Mouse (Mus musculus) MEL (cell line): Measurements from ENCODE around the gene Obp2a.
"Not testable (repeated sequence)": the region's sequence is repeated elsewhere in the genome, so short reads cannot be mapped to it uniquely, and the experiment has no call there.

ENCODE experiments used
- CHD2 ChIP-seq: IDR thresholded peaks from 2 replicates; pipeline ENCODE4 v1.6.1; 2011; ENCODE audit warnings: low read length, improper control_type of control experiment
- ELF1 ChIP-seq: IDR thresholded peaks from 2 replicates; pipeline ENCODE4 v1.6.1; 2014; ENCODE audit warnings: low read depth, mild to moderate bottlenecking, inconsistent platforms, low read length, improper control_type of control experiment, moderate library complexity
- GATA1 ChIP-seq: IDR thresholded peaks from 2 replicates; pipeline ENCODE4 v1.6.1; 2011; ENCODE audit warnings: low read depth, low read length, improper control_type of control experiment
- KAT2A ChIP-seq: conservative IDR thresholded peaks from 2 replicates; pipeline ENCODE4 v1.6.1; 2012; ENCODE audit warnings: low read depth, low read length, improper control_type of control experiment, inconsistent platforms
- NRF1 ChIP-seq: IDR thresholded peaks from 2 replicates; pipeline ENCODE4 v1.6.1; 2014; ENCODE audit warnings: low read depth, mild to moderate bottlenecking, inconsistent platforms, low read length, improper control_type of control experiment, moderate library complexity; ENCODE audit not compliant: poor library complexity, insufficient read depth, severe bottlenecking
- POLR2A ChIP-seq, 2 experiments: IDR thresholded peaks; 2 replicates each; pipeline ENCODE4 v1.6.1; 2011 to 2012; ENCODE audit warnings: low read length in 2 of 2, mild to moderate bottlenecking in 2 of 2, control low read depth in 1 of 2, improper control_type of control experiment in 1 of 2, low read depth in 1 of 2, moderate library complexity in 1 of 2; ENCODE audit not compliant: control insufficient read depth in 1 of 2, insufficient read depth in 1 of 2, poor library complexity in 1 of 2
- TCF12 ChIP-seq: IDR thresholded peaks from 2 replicates; pipeline ENCODE4 v1.6.1; 2014; ENCODE audit warnings: low read depth, mild to moderate bottlenecking, inconsistent platforms, low read length, improper control_type of control experiment, moderate library complexity
- ZNF384 ChIP-seq: IDR thresholded peaks from 2 replicates; pipeline ENCODE4 v1.6.1; 2012; ENCODE audit warnings: low read depth, mild to moderate bottlenecking, inconsistent platforms, low read length, improper control_type of control experiment

DNA sequence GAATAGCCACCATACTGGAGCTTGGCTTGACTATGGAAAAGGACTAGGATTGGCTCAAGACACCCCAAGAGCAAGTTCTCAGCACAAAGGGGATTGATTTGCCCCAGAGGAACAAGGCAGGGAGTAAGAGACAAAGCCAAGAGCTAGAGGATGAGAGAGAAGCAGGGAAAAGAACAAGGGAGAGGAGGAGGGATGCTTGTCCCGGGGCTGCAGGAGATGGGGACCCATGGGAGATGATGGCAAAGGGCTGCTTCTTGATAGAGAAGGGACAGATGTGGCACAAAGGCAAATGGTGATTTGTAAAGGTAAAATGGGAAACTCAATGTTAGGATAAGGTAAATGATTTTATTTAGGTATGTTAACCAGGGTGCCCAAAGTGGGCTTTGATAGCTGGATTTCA, 9.2 kb downstream of the Obp2a start:
- TF ChIP-seq ZNF384; TCF12; POLR2A (IDR thresholded peaks at IDR 0.05; ENCODE audit: control insufficient read depth in 1 of 2, insufficient read depth in 1 of 2, low read depth in 1 of 2, low read length in 2 of 2, poor library complexity in 1 of 2); GATA1; NRF1; KAT2A; CHD2; ELF1: not testable (repeated sequence)
